Mouse (Mus musculus) adrenal gland, adult 2 months (tissue): ENCODE results near the gene Btg1. TPM values are rescaled to one million over a fixed set of nuclear protein-coding genes. Genes with fewer than 3 reads are reported as not detected.

ENCODE experiments used
- DNase-seq: peaks from one replicate; pipeline ENCODE4 v3.0.0; 2021
- polyA plus RNA-seq: library from polyadenylated mRNA; depleted of rRNA; stranded (reverse); fragments of >200 nt; gene quantifications from 2 replicates; pipeline ENCODE4 v1.2.3, GENCODE M21; 2012
- total RNA-seq, 2 experiments: library from RNA; stranded (reverse); gene quantifications; 2 replicates each; pipeline ENCODE4 v1.2.3; 2021

Gene Btg1
- total and polyA plus RNA-seq, 3 experiments: 26.3 to 133 (median 94.6) TPM

DNA sequence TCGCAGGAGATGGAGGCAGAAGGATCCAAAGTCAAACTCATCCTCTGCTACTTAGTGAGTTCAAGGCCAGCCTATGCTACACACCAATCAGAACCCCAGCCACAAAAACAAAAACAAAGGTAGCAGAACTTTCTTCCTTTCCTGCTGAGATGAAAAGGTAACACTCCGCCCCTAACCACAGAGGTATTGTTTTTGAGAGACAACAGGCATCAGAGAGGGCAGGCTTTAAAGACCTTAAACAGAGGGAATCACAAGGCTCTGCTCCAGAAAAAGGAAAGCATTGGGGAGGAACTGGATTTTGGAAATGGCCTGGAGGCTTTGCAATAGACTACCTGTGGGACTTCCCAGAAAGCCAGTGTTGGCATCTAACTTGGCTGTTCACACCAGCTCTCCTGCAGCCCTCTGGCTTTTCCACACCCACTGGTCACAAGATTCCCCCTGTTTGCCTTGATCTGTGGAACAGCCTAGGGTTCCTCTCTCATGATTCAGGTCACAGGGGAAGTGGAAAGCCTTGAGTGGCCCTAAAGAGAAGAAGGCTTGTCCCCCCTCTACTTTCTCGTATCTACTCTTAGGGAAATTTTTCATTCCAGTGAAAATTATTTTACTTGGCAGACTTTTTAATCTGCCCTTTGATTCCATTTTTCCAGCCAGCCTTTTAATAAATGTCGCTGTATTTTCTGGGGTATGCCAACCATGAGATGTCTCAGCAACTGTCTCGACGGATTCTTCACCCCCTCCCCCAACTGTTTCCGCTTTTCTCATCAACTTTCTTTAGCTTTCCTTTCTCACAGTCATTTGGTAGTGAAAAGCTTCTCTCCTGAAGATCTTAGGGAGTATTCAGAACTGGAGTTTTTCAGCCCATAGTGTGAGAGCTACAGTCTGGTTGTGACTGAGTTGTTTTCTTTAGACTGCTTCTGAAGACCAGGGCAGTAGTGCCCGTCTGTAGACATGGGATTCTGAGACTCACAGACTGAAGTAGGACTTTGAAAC, 7.2 kb upstream of the Btg1 start:
- DNase-seq: no peak

DNA sequence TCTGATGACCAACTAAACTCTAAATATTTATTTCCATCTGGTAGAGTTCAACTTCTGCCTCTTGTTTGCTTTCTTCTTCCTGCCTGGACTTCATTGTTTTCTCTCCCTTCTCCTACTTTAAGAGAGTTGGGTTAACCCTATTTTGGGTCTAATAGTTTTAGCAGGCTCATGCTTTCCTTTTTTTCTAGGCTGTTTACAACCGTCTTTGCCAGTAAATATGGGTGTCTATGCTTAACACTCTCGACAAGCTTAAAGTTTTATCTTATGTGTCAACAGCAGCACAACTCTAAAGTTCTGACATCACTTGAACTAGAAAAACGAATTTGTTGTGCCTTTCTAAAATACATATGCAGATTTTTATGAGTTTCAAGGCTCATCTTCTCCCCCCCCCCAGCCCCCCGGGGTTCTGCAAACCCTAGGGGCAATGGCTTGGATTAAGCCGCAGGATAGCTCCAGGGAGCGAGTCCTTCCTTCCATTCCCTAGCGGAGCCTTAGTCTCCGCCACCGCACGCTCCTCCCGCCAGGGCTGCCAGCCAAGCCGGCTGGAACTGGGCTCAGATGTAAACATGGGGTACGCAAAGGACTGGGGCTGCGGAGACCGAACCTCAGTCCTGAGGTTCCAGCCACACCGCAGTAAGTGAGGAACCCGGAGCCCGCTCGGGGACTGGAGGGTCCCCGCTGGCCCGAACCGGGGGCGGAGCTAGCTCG, 651 bp upstream of the Btg1 start:
- DNase-seq: no peak

- peak; percentile 75 for DNase-seq
These were observed 580 bp downstream of the Btg1 start for GRCm38 (mm10) chr10:96617221-96617950.

GRCm38 (mm10) chr10:96617951-96618575, 1.3 kb downstream of the Btg1 start:
- peak; percentile 87 for DNase-seq

GRCm38 (mm10) chr10:96619951-96620889, 3.4 kb downstream of the Btg1 start:
- DNase-seq: peak; percentile 26

DNA sequence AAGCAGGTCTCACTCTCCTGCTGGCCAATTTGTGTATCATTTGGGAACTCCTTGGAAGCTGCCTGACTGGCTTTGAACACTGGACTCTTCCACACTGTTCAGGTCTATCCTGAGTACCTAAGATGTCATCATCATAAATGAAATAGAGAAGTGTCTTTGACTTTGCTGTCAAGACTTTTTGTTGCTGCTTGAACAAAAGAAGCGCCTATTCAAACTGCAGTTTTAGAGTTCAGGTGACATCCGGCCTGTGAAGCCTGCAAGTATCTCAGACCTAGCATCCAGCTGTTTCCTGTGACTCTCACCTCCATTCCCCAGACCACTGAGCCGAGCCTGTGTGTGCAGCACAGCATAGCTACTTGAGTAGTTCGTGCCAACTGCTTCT, 4.1 kb downstream of the Btg1 start:
- peak; percentile 33 for DNase-seq

DNA sequence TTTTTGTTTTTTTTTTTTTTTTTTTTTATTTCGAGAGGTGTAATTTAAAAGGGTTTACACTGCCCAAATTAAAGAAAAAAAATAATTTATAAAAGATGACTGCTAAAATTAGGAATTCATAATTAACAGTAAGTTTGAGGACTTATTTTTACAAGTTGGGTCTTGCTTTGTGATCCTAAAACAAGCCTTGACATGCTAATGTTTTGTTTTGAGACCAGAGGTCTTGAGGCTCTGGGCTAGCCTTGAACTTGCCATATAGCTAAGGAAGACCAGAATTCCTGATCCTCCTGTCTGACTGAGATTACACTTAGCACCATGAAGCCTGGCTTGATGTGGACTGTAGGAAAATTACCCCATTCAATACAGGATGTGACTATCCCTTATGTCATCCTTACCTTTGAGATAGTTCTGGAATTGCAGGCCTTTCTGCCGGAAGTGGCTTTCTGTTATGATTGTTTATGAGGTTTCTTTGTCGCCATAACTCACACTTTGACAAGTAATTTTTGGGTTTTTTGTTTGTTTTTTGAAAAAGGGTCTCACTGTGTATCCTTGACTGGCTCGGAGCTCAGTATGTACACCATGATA, 4.6 kb downstream of the Btg1 start:
- no peak for DNase-seq

DNA sequence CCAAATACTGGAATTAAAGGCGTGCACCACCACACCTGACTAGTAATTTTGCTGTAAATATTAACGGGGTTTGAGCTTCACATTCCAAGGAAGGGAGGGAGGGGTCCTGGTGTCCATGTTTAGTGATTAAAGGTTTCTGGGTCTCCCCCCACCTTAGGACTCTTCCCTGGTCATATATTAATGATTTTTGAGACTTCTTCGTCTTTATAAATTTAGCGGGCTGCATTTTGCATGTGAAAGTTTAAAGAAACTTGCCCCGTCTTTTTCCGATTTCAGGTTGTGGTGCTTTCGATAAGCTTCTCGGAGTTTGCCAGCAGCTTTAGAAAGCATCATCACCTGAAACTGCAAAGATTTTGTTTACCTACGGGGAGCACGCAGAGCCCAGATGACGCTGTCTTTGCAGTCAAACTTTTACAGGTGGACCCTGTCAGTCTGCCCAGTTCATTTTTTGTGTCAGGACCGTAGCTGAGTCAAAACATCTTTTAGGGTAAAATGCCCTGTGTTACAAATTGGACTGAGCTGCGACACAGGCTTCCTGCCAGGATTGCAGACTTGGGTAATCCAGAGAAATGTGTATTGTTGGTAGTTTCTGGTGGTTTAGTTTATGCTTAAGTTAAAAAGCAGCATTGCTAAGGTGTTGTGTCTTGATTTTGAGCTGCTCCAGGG, 5.3 kb downstream of the Btg1 start:
- peak; percentile 65 for DNase-seq

- DNase-seq: no peak
These were observed 6.2 kb downstream of the Btg1 start for GRCm38 (mm10) chr10:96622761-96623632.

DNA sequence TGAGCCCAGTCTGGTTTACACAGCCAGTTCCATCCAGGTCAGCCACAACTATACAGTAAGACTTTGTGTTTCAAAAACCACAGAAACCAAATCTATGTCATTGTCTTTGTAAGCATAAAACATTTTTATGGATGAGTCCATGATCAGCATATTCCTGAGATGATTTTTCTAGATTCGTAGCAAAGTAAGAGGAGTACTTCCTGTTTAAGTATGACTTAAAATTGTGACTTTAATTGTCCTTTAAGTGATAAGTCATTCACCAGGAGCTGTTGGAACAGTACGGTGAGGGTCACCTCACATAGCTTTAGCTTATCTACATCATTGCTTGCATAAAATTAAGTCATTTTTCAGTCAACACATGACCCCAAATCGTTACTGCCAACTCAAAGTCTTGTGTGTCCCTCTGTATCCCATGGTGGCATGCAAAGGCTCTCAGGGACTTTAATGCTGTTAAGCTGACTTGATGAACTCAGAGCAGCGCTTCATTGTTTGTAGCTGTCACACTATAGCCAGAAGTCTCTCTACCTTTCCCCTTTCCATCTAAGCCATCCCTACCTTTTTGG, 6.9 kb downstream of the Btg1 start:
- no peak for DNase-seq

- no peak for DNase-seq
These were observed 7.6 kb downstream of the Btg1 start for GRCm38 (mm10) chr10:96624406-96624805.

GRCm38 (mm10) chr10:96625061-96625460, 8.3 kb downstream of the Btg1 start:
- DNase-seq: no peak

DNA sequence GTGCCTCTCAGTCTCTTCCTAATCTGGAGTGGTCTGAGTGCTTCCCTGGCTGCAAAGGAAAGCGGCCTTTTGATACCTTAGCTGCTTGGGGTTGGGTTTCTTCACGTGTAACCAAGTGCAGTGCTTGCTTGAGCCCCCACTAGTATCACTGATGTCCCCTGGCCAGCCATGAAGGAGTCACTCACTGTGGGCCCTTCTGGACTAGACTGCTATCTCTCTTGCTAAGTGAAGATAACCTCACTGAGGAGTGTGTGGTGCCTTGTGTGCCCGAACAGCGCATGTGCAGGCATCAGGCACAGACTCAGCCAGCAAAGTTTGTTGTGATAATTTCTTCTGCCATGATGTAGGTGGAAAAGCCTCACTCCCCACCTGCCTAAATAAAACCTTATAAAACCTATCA, 8.9 kb downstream of the Btg1 start:
- no peak for DNase-seq

- no peak for DNase-seq
These were observed 9.4 kb downstream of the Btg1 start for GRCm38 (mm10) chr10:96626120-96626750.

- DNase-seq: peak; percentile 32
These were observed 10.5 kb downstream of the Btg1 start for GRCm38 (mm10) chr10:96627332-96627731.

DNA sequence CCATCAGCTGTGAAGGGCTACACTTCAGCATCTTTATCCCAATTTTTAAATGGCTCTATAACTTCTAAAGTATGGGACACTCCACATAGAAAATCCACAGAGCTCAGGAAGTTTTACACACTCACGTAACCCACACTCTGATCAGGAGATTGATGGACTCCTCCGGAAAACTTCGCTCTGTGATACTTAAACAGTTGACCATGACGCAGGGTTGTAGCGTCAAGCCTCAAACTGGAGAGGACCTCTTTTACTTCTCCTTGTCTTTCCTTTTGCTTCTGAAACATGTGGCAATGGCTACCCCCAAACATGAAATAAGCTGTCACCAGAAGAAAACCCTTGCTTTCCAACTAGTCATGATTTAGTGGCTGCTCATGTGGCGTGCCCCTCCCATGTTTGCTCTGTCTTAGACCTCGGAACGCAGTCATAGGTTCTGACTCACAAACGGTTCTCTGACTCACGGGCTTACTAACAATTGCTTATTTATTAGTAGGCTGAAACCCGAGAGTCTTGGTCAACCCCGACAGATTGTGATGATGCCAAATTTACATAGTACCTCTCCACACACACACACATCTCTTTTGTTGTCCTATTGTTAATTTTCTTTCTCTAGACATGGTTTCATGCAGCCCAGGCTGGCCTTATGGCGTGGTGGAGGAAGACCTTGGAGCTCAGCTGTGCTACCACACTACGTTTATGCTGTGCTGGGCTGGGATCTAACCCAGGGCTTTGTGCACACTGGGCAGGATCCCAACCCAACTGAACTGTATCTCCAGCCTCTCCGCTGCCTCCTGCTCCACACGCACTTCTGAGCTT, 11.5 kb downstream of the Btg1 start:
- peak; percentile 85 for DNase-seq

DNA sequence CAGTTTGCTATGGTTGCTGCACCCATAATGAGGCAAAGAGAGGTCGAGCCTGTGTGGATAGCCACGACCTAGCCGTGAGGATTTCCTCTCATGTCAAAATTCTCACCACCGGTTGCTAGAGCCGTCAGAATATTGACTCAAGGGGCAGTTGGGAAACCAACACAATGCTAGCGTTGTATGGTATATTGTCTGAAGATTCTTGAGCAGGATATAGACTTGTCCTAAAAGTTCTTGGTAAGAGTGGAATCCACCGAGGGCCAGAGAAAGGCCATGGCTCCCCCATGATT, 12.1 kb downstream of the Btg1 start:
- no peak for DNase-seq
